Mouse (Mus musculus): Measurements from ENCODE around the gene Dlat. TPM values are rescaled to one million over a fixed set of nuclear protein-coding genes. Genes with fewer than 3 reads are reported as not detected.

Gene Dlat
- total RNA-seq, 2 experiments from 2014 or later: 117 to 122 TPM

DNA sequence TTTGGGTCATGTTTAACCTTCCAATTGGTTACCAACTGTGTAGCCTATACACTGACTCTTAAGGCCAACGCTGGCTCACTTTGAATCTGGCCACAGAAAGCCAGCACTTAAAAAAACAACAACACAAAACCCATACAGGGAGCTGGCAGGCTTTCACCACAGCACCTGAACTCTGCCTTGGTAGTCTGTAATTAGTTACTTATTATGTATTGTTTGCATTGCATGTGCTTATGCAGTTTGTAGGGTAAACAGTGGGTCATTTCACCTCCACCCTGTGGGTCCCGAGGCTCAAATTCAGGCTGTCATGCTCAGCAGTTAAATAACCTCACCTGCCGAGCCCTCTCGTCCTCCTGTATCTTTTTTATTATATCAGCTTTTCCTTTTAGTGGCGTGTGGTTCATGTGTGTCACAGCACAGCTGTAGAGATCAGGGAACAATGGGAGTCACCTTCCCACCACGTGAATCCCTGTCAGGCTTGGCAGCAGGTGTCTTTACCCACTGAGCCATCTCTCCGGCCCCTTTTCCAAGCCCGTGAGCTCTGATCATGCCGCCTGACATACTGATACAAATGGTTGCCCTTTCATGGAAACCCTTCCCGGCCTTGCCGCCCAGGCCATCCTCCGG is 64.7 kb downstream of the Dlat start:
- no peak for DNase-seq (ENCODE audit: low spot score in 2 of 2)

DNA sequence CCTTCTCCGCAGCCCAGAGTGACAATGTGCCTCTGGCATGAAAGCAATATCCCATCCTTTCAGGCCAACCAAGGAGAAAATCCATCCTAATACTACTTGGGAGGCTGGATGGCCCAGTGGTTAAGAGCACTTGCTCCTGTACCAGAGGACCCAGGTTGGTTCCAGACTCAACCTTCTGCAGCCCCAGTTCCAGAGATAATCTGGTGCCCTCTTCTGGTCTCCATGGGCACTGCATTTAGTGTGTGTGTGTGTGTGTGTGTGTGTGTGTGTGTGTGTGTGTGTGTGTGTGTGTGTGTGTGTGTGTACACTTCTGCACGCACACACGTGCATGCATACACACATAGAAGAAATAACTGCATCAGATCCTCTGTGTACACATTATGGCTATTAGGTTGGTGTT is 66.0 kb downstream of the Dlat start:
- no peak for DNase-seq (ENCODE audit: low spot score in 2 of 2)

- DNase-seq (ENCODE audit: low spot score in 2 of 2): no peak
Measured at GRCm38 (mm10) chr9:50592955-50593354, 66.6 kb downstream of the Dlat start.

DNA sequence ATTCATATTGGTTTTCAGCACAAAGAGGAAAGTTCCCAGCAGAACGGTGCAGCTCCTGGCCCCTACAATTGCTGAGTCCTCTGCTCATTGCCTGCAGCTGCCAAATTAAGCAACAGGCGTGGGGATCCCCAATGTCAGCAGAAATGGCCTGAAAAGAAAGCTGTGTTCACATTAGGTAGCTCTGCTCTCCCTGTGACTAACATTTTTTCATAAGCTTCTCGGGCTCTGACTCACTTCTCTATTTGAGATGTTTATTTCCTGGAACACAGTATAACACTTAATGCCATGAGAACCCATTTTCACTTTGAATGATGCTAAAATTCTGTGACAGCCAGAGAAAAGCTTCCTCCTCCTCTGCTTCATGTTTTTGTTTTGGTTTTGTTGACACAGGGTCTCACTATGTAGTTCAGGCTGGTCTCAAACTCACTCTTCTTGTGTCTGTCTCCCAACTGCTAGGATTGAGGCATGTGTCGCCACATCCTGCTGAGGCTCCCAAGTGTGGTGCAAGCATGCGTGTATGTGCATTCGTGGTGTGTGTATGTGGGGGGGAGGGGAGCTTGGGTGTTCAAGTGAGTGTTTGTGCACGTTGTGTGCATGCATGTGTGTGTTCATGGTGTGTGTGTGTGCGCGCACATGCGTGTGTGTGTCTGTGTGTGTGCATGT is 68.6 kb downstream of the Dlat start:
- DNase-seq (ENCODE audit: low spot score in 2 of 2): no peak

- no peak for DNase-seq (ENCODE audit: low spot score in 2 of 2)
Measured at GRCm38 (mm10) chr9:50586955-50587354, 72.6 kb downstream of the Dlat start.

DNA sequence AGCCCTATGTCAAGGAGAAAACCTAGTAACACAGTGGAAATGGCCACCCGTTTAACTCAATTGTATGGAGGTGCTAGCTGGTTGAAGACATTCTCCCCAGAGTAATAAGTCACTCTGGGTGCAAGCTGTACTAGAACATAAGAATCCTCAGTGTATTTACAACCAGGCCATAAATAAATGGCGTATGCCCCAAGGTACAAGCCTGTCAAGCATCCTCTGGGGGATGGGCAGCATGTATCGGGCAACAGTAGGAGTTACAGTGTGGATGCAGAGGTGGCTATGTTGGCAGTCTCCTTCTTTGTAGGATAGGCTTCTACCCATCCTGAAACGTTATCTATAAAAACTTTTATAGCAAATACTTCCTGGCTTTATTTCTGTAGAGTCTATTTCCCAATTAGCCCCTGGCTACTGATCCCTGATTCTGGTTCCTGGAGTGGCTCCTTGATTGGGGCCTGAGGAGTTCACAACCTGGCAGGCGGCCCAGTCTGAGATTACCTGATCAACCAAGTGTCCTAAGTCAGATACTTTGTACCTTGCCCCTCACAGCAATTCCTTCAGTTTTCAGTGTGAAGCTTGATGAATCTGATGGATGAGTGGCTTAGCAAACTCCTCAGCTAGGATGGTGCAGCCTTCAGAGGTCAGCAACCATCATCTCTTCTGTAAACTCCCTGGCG is 74.3 kb downstream of the Dlat start:
- DNase-seq (ENCODE audit: low spot score in 2 of 2): no peak

Other genes with a start within 250 kb of the Dlat start
- gene Plet1, start 165.3 kb downstream of the Dlat start, total RNA-seq (2021): 1 to 10 TPM in 1 of 2 experiments, under 1 TPM in 1; 0.25 to 3.2 TPM
- gene Pts, start 131.1 kb downstream of the Dlat start, total RNA-seq (2021): 10 to 100 TPM; 71.9 to 77.2 TPM
- gene Il18, start 105.0 kb downstream of the Dlat start, total RNA-seq (2021): 1 to 10 TPM; 5.6 to 6.3 TPM
- 1 to 10 TPM; 2.3 to 4.1 TPM for gene Bco2, start 104.6 kb downstream of the Dlat start, total RNA-seq (2021)
- not detected for gene Tex12, start 98.5 kb downstream of the Dlat start, total RNA-seq (2021)
- 100 to 1,000 TPM; 252 to 272 TPM for gene Sdhd, start 56.0 kb downstream of the Dlat start, total RNA-seq (2021)
- 100 to 1,000 TPM; 134 to 149 TPM for gene Timm8b, start 55.9 kb downstream of the Dlat start, total RNA-seq (2021)
- gene Pih1d2, start 42.5 kb downstream of the Dlat start, total RNA-seq (2021): 1 to 10 TPM; 2.9 to 3.7 TPM
- 10 to 100 TPM; 36.8 to 38.8 TPM for gene Nkapd1, start 42.3 kb downstream of the Dlat start, total RNA-seq (2021)
- gene Dixdc1, start 79.7 kb upstream of the Dlat start, total RNA-seq (2021): 10 to 100 TPM; 16.0 to 19.7 TPM
- gene 2310030G06Rik, start 86.8 kb upstream of the Dlat start, total RNA-seq (2021): 10 to 100 TPM; 11.2 to 11.4 TPM
- gene Cryab, start 91.5 kb upstream of the Dlat start, total RNA-seq (2021): 10 to 100 TPM; 47.8 to 84.1 TPM
- 1 to 10 TPM; 4.8 to 7.6 TPM for gene Hspb2, start 92.6 kb upstream of the Dlat start, total RNA-seq (2021)
- gene Fdxacb1, start 108.5 kb upstream of the Dlat start, total RNA-seq (2021): 1 to 10 TPM; 8.2 to 9.7 TPM
- gene Alg9, start 115.2 kb upstream of the Dlat start, total RNA-seq (2021): 10 to 100 TPM; 21.4 to 22.5 TPM
- 10 to 100 TPM; 35.5 to 36.5 TPM for gene 1110032A03Rik, start 115.7 kb upstream of the Dlat start, total RNA-seq (2021)
- 10 to 100 TPM; 35.8 to 35.9 TPM for gene Ppp2r1b, start 185.5 kb upstream of the Dlat start, total RNA-seq (2021)